8 mouse cellular contexts compared by ENCODE assay signal in genomic region chr2:30357552-30358510, GRCm38 (mm10). TPM values are rescaled to one million over a fixed set of nuclear protein-coding genes. Genes with fewer than 3 reads are reported as not detected.
DNase-seq lines count a peak whose midpoint lies in the region; ATAC-seq and TF ChIP-seq lines count a peak whose summit lies in the region.

No protein-coding gene starts in this region.

- no peaks in the 10 kb centered on the region for H3K27me3 ChIP-seq in heart, postnatal 0 days (ENCODE audit: control insufficient read depth, insufficient read depth, low read length)

- H3K4me2 ChIP-seq in heart, postnatal 0 days (ENCODE audit: low read depth, low read length) = peak overlapping the region; percentile 89

- peak overlapping the region; percentile 84 for H3K27ac ChIP-seq in heart, postnatal 0 days (ENCODE audit: low read depth)

- no peak for TF ChIP-seq CTCF in heart, postnatal 0 days (IDR thresholded peaks at IDR 0.05; ENCODE audit: low read depth)

- peaks cover 24% of the 10 kb centered on the region for H3K36me3 ChIP-seq in heart, postnatal 0 days (replicated peaks; ENCODE audit: control insufficient read depth, insufficient read depth, low read length)

- ATAC-seq in heart, postnatal 0 days (ENCODE audit: insufficient read depth, low read depth) = peak; percentile 40; the same call in 1 of the 2 replicates
- peak; percentile 24 for ATAC-seq in megakaryocyte-erythroid progenitor cell, adult 5-6 weeks (replicated peaks; ENCODE audit: low FRiP score, low TSS enrichment, poor library complexity, severe bottlenecking)

- 37% methylated on average over 8 of the region's 8 CpGs for WGBS in heart, postnatal 0 days

- no peak for TF ChIP-seq EP300 in heart, postnatal 0 days (IDR thresholded peaks at IDR 0.05; ENCODE audit: low read depth)

- peak overlapping the region; percentile 84 for H3K4me3 ChIP-seq in heart, postnatal 0 days (ENCODE audit: low read depth, low read length)

- H3K9me3 ChIP-seq in heart, postnatal 0 days (replicated peaks; ENCODE audit: control insufficient read depth, low read length) = no peaks in the 10 kb centered on the region

- peak; percentile 43 to 56 for DNase-seq in heart, adult 18-20 months
- DNase-seq in heart, postnatal 4 days = no peak
- peak; percentile 14 for DNase-seq in CD4-positive helper T cell, adult 2 months (ENCODE audit: low read depth, low spot score)
- DNase-seq in embryo, embryonic 10.5 days (ENCODE audit: low spot score) = peak; percentile 55
- DNase-seq in heart, postnatal 0 days (ENCODE audit: low spot score) = no peak
- no peak for DNase-seq in T-cell, adult 2 months (ENCODE audit: low spot score)
- DNase-seq in adrenal gland, postnatal 36 days = no peak

- peaks cover 26% of the 10 kb centered on the region for H3K4me1 ChIP-seq in heart, postnatal 0 days (ENCODE audit: control insufficient read depth, insufficient read depth)

- peak overlapping the region; percentile 65 for H3K9ac ChIP-seq in heart, postnatal 0 days (replicated peaks; ENCODE audit: low read depth, low read length)

RNA-seq across cellular contexts. Expression of gene Sh3glb2, which starts 1.3 kb away (rescaled TPM):
- 10 to 100 TPM; 34.6 to 42.9 TPM for total RNA-seq in heart, adult 18-20 months (2021)
- 10 to 100 TPM; 72.7 to 73.7 TPM for total RNA-seq in heart, postnatal 4 days (2021)
- total RNA-seq in heart, postnatal 0 days (2014; rRNA removed; ENCODE audit: low replicate concordance) = 204 and 234 TPM in 2 replicates
- polyA plus RNA-seq in heart, postnatal 0 days (2015; fragmentation: Nextera tagmentation; extraction: Ambion mirVana) = 89.5 and 93.8 TPM in 2 replicates
- total RNA-seq in megakaryocyte-erythroid progenitor cell, adult 5-6 weeks (2014; fragmentation: Nextera tagmentation) = 47.0 and 48.4 TPM in 2 replicates
- 25.7 and 28.5 TPM in 2 replicates for total RNA-seq in megakaryocyte-erythroid progenitor cell, adult 5-6 weeks (2017)
- total RNA-seq in adrenal gland, postnatal 36 days (2021) = 10 to 100 TPM; 68.2 to 69.5 TPM

RNA-seq across cellular contexts. Expression of gene Miga2, which starts 6.2 kb away (rescaled TPM):
- 10 to 100 TPM; 83.0 to 85.6 TPM for total RNA-seq in heart, adult 18-20 months (2021)
- 10 to 100 TPM; 52.4 to 63.5 TPM for total RNA-seq in heart, postnatal 4 days (2021)
- total RNA-seq in heart, postnatal 0 days (2014; rRNA removed; ENCODE audit: low replicate concordance) = 82.6 and 105 TPM in 2 replicates
- polyA plus RNA-seq in heart, postnatal 0 days (2015; fragmentation: Nextera tagmentation; extraction: Ambion mirVana) = 31.9 and 32.6 TPM in 2 replicates
- 17.8 and 35.0 TPM in 2 replicates for total RNA-seq in megakaryocyte-erythroid progenitor cell, adult 5-6 weeks (2014; fragmentation: Nextera tagmentation)
- total RNA-seq in megakaryocyte-erythroid progenitor cell, adult 5-6 weeks (2017) = 8.0 and 11.4 TPM in 2 replicates
- total RNA-seq in adrenal gland, postnatal 36 days (2021) = 10 to 100 TPM; 72.9 to 89.7 TPM

RNA-seq across cellular contexts. Expression of gene Dolpp1, which starts 34.2 kb away (rescaled TPM):
- 1 to 10 TPM; 6.4 to 7.8 TPM for total RNA-seq in heart, adult 18-20 months (2021)
- 10 to 100 TPM; 14.2 to 14.6 TPM for total RNA-seq in heart, postnatal 4 days (2021)
- total RNA-seq in heart, postnatal 0 days (2014; rRNA removed; ENCODE audit: low replicate concordance) = 40.6 and 56.4 TPM in 2 replicates
- 14.4 and 15.0 TPM in 2 replicates for polyA plus RNA-seq in heart, postnatal 0 days (2015; fragmentation: Nextera tagmentation; extraction: Ambion mirVana)
- total RNA-seq in megakaryocyte-erythroid progenitor cell, adult 5-6 weeks (2014; fragmentation: Nextera tagmentation) = 24.0 and 29.0 TPM in 2 replicates
- 16.3 and 19.7 TPM in 2 replicates for total RNA-seq in megakaryocyte-erythroid progenitor cell, adult 5-6 weeks (2017)
- 10 to 100 TPM; 18.2 to 18.7 TPM for total RNA-seq in adrenal gland, postnatal 36 days (2021)

RNA-seq across cellular contexts. Expression of gene Crat, which starts 57.8 kb away (rescaled TPM):
- total RNA-seq in heart, adult 18-20 months (2021) = 100 to 1,000 TPM; 507 to 509 TPM
- 100 to 1,000 TPM; 379 to 401 TPM for total RNA-seq in heart, postnatal 4 days (2021)
- 351 and 413 TPM in 2 replicates for total RNA-seq in heart, postnatal 0 days (2014; rRNA removed; ENCODE audit: low replicate concordance)
- polyA plus RNA-seq in heart, postnatal 0 days (2015; fragmentation: Nextera tagmentation; extraction: Ambion mirVana) = 263 and 266 TPM in 2 replicates
- 24.3 and 29.2 TPM in 2 replicates for total RNA-seq in megakaryocyte-erythroid progenitor cell, adult 5-6 weeks (2014; fragmentation: Nextera tagmentation)
- 11.2 and 16.0 TPM in 2 replicates for total RNA-seq in megakaryocyte-erythroid progenitor cell, adult 5-6 weeks (2017)
- 100 to 1,000 TPM; 124 to 168 TPM for total RNA-seq in adrenal gland, postnatal 36 days (2021)

RNA-seq across cellular contexts. Expression of gene Ptpa, which starts 58.0 kb away (rescaled TPM):
- 10 to 100 TPM; 81.6 to 96.7 TPM for total RNA-seq in heart, adult 18-20 months (2021)
- 100 to 1,000 TPM; 139 TPM for total RNA-seq in heart, postnatal 4 days (2021)
- total RNA-seq in heart, postnatal 0 days (2014; rRNA removed; ENCODE audit: low replicate concordance) = 109 and 112 TPM in 2 replicates
- polyA plus RNA-seq in heart, postnatal 0 days (2015; fragmentation: Nextera tagmentation; extraction: Ambion mirVana) = 92.4 TPM in 2 replicates
- 228 and 237 TPM in 2 replicates for total RNA-seq in megakaryocyte-erythroid progenitor cell, adult 5-6 weeks (2014; fragmentation: Nextera tagmentation)
- 74.1 and 93.5 TPM in 2 replicates for total RNA-seq in megakaryocyte-erythroid progenitor cell, adult 5-6 weeks (2017)
- total RNA-seq in adrenal gland, postnatal 36 days (2021) = 100 to 1,000 TPM; 123 to 143 TPM

Comparison
In these comparisons a context has a peak if more than half of its experiments do, and no peak if none do; other contexts are left out.
1. DNase-seq: peak in heart, adult 18-20 months (2 of 2), CD4-positive helper T cell, adult 2 months (single experiment) and embryo, embryonic 10.5 days (single experiment); none in heart, postnatal 4 days (single experiment), heart, postnatal 0 days (single experiment), T-cell, adult 2 months (single experiment) and adrenal gland, postnatal 36 days (0 of 2).